Mouse (Mus musculus): ENCODE data around the gene Lpcat1. TPM values are rescaled to one million over a fixed set of nuclear protein-coding genes. Genes with fewer than 3 reads are reported as not detected.

Lpcat1 gene
- total RNA-seq, 4 experiments from 2014 or later, result 1.6 to 3.4 (median 2.6) TPM

DNA sequence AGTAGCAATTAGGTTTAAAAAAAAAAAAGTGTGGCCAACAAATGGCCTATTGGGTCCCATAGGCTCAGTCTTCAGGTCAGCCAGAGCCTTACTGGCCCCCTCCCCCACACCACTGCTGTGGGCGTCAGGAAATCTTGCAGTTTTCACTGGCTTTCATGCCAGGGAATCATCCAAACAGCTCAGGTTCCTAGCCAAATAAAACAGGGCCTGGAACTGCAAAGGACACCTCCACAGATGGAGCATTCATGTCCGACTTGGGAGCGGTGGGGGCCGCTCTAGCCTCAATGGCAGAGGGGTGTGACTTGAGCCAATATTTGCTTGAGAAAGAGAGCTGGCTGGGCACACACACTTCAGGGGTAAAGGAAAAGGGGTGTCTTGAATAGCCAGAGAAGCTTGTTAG, 20.5 kb upstream of the Lpcat1 start:
- DNase-seq (ENCODE audit: low spot score in 2 of 2), result no peak

DNA sequence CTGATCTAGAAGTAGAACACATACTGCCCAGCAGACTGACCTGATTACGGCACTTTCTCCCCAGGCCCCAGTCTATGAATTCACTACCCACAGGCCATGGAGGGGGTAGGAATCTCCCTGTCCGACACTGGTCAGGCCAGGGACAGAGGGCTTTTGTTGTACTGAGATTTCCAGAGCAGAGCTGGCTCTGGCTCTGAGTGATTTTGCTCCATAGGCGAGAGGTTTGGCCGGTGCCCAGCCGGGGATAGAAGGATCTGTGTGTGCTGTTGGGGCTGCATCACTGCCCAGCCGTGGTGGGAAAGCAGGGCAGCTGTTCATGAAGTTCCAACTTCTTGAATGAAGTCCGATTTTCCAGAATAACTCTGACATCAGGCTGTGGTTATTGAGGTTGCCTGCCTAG, 20.1 kb upstream of the Lpcat1 start:
- no peak for DNase-seq (ENCODE audit: low spot score in 2 of 2)

DNA sequence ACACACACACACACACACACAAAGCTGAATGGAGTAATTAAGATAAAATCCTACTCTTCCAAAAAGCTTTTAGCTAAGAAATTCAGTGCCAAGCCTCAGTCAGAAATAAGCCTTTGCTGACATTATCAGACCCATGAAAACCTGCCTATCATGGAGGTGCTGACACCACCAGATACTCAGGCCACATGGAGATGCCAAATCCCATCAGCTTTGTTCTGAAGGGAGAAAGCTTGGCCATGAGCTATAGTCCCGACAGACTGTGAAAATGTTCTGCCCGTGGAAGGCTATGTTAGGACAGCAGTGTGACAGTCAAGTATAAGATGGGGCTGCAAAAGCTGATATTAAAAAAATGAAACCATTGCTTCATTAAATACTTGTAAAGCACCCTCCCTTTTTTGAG, 19.5 kb upstream of the Lpcat1 start:
- DNase-seq (ENCODE audit: low spot score in 2 of 2), result no peak

DNA sequence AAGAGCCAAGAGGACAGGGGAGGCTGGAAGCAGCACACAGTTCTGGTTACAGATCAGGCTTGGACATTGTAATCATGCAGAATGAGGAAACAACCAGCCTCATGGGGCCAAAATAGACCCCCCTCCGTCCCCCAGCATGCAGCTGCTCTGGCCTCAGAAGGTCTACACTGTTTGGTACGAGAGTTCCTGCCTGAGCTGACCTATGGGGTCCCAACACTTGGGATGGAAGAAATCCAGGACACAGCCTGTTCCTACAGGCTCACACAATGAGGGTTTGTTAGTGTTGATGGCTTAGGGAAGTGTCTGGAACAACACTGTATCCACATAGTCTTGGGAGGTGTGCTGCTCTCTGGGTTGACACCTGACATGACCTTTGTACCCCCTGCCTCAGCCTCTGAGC, 18.8 kb upstream of the Lpcat1 start:
- no peak for DNase-seq (ENCODE audit: low spot score in 2 of 2)

DNA sequence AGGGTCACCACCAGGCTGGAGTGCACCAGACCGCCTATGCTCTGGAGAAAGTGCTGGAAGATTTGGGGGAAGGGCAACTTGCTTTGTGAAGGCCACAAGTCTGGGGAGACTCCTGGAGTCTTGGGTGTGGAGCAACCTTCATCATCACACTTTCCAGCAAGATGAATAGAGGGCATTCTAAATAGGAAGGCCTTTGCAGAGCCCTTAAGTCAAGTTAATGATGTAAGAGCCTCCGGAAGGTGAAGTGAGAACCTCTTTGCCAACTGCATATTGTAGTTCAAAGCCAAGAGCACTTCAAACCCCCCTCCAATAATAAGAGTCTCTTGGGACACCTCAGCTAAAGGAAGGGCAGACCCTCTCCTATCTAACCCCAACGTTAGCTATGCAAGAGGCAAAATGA, 18.3 kb upstream of the Lpcat1 start:
- DNase-seq (ENCODE audit: low spot score in 2 of 2), result no peak

DNA sequence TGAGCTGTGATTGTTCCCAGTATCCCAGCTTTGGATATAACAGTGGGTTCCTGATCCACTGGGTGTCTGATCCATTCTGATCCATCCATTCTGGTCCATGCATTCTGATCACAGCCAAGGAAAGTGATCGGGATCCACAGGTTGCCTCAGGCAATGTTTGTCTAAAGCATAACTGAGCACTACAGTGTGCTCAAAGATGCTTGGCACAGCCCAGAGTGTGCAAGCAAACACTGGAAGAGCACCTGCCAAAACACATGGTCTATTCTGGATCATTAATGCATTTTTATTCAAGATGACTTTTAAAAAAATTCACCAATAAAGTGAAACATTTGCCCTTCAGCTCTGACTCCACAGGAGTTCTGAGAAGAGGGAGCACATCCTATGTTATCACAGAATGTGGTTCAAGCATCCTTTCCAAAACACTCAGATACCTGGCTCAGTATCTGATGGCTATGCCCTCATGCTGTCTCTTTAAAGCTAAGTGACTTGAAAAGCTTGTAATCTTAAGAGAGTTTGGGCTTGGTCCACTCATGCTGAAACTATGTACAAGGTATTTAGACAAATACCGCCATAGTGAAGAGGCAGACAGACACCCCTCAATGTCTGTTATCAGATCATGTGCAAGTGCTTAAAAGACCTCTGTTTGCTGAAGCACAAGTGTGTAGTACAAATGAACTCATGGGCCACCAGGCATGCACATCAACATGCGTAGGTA, 13.3 kb upstream of the Lpcat1 start:
- no peak for DNase-seq (ENCODE audit: low spot score in 2 of 2)

DNA sequence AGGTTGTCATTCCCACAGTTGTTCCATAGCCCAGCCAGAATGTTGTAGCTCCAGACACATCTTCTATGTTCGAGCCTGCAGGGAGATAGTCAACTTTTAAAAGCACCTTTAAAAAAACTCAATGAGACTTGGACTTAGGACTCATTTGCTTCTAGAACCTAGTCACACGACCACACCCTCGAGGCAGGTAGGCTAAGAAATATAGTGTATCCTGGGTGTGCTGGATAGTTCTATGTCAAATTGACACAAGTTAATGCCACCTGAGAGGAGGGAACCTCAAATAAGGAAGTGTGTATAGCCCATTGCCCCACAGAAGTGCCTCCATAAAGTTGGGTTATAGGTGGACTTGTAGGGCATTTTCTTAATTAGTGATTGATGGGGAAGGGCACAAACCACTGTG, 11.7 kb upstream of the Lpcat1 start:
- no peak for DNase-seq (ENCODE audit: low spot score in 2 of 2)

DNA sequence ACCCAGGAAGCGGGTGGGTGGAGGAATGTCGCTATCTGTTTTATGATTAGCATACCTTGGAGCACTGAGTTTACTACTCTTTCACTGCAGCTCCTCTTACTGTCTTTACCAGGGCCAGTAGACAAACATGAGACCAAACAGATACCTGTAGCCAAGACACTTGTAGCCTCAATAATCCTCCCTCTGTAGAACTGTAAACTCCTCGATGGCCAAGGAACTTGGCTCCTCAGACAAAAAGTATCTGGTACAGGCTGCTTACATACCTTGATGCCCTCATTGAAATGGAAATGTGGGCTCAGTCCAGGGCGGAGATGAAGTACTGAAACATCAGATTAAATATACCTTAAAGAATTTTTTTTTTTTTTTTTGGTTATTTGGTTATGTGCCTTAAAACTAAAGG, 9.7 kb upstream of the Lpcat1 start:
- DNase-seq (ENCODE audit: low spot score in 2 of 2), result no peak

DNA sequence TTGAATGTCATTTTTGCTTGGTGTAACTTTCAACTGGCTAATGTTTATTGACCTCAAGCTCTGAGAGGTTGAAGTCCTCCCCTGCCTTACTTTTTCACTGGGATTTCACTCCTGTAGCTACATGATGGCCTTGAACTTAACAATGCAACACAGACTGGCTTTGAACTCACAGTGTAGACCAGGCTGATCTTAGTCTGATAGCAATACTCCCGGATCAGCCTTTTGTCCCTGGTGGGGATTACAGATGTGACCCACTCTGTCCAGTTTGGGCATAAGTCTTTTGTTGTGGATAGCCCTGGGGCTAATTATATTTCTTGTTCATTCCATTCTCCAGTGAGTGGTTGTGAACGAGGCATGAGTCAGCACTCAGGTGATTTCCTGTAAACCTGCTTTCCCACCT, 9.3 kb upstream of the Lpcat1 start:
- no peak for DNase-seq (ENCODE audit: low spot score in 2 of 2)

DNA sequence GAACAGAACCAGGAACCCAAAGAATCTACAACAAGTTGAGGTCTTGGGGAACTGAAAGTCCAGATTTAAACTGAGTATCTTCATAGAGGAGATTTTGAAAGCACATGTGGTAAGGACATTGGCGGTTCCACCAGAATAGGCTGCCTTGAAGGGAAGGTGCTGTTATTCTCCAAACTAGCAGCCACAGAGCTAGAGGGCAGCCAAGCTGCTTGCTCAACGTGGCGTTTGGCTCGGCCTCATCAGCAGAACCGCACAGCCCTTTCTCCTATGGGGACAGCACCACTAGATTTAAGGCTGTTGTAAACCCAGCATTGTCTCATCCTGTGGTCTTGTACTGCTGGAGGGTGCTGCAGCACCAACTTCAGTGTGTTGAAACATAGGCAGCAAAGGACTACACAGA, 8.3 kb upstream of the Lpcat1 start:
- no peak for DNase-seq (ENCODE audit: low spot score in 2 of 2)

DNA sequence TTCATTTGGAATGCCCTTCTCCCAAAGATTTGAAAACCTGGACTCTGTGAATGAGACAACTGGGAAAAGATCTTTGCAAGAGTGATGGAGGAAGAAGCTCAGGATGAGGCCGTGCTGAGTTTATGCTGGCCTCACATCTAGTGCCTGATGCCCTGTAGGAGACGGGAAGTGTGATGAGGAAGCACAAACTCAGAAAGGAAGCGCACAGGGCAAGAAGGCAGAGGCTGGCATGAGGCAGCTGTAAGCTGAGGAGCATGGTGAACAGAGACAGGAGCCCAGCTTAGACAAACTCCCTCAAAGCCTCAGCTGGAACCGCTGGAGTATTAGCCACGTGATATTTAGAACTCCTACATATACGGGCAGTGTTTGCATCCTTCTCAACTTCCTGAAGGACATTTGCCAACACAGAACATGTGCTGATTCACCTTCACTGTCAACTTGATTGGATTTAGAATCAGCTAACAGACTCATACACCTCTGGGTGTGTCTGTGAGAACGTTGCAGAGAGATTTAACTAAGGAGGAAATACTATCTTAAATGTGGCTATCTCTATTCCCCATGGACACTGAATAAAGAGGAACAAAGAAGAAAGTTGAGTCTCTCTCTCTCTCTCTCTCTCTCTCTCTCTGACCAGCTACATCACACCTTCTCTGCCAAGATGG, 7.7 kb upstream of the Lpcat1 start:
- no peak for DNase-seq (ENCODE audit: low spot score in 2 of 2)

DNA sequence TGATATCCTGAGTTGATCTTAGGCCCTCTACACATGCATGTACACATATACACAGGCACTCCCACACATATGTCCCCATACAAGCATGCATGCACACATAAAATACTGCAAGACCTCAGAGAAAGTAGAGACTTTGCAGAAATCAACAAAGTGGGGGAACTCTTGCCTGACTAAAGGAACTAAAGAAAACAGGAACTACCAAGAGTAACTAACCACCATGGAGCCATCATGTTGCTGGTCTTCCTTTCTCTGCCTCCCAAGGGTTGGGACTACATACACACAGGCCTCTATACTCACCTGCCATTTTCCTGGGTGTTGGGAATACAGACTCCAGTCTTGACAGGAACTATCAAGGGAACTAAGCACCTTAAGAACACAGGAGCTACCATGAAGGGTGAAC, 5.4 kb upstream of the Lpcat1 start:
- DNase-seq (ENCODE audit: low spot score in 2 of 2), result no peak

DNA sequence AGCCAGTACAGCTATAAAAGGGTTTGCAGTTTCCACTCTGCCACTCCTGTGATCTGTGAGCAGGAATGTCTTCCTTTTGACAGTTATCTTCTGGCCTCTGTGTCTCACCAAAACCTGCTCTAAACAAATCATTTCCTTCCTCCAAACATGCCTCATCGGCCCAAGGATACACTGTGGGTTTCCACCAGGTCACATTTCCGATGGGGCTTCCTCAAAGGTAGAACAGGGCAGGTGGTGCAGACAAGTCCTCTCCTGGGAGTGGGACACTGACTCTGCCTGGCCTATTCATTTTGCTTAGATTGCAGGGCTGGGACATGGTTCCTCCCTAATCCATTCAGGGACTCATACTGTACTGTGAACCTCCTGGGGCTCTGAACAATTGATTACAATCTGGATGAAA, 1.8 kb upstream of the Lpcat1 start:
- DNase-seq (ENCODE audit: low spot score in 2 of 2), result no peak

DNA sequence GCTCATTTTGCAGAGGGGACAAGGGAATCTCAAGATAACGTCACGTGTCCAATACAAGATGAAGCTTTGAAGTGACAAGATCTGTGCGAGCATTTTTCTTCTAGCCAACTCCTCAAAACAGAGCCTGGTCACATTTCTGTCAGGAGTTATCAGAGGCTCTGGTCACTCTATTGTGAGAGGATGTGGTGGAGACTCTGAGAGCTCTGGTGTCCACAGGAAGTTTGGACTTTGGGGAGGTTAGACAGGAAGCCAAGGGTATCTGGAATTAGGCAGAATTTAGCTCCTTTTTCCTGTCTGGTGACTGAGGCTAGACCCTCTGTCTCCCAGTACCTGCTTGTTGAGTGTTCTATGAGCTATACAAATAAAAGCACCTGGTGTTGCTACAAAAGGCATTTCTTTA, 586 bp upstream of the Lpcat1 start:
- DNase-seq (ENCODE audit: low spot score in 2 of 2), result no peak

DNA sequence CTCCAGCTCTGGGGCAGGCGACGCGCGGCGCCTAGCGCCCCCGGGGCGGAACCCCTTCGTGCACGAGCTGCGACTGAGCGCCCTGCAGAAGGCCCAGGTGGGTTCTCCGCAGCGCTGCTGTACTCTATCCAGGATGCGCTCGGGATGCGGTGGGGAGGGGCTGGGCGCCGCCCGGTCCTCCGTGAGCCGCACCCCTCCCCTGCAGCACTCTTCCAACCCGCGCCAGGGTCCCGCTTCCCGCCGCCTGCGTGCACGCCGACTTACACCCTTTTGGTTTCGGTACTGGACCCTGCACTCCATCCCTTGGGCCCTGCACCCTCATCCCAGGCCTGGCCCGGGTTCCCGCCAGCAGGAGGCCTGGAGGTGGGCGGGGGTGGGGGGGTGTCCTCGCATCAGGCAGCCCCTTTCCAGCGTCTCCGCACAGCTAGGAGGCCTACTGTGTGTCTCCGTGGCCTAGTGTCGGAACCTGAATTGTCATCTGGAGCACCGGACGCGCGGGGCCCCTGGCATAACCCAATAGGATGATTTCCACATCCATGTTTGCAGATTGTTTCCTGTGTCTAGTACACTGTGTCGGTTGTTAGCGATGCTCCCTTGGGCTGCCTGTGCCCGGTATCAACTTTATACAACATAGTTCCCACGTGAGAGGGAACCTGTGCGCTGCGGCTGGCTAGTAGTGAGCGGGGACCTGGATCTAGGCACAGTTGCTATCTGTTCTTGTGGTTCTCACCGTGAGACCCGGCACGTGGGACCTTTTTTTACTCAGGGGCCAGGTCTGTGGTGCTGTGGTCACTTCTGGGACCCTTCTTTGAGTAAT, 632 bp downstream of the Lpcat1 start:
- peak in 1 of 2 experiments; percentile 17 for DNase-seq (ENCODE audit: low spot score in 2 of 2)

DNA sequence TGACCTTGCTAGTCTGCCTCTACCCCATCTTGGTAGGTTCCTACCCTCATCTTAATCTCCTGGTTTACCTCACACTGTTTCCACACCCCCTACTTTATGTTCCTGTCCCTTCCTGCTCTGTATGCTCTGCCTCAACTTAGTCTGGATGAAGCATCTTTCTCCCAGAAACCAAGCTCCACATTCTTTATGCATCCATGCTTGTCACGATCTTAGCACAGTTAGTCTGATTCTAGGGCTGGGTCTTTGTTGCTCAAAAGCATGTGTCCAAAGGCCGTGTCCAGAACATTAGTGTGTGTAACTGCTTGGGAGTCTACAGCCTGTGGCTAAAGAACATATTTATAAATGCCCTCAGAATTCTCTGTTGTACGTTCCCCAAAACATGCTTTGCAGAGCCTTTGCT, 1.8 kb downstream of the Lpcat1 start:
- no peak for DNase-seq (ENCODE audit: low spot score in 2 of 2)

DNA sequence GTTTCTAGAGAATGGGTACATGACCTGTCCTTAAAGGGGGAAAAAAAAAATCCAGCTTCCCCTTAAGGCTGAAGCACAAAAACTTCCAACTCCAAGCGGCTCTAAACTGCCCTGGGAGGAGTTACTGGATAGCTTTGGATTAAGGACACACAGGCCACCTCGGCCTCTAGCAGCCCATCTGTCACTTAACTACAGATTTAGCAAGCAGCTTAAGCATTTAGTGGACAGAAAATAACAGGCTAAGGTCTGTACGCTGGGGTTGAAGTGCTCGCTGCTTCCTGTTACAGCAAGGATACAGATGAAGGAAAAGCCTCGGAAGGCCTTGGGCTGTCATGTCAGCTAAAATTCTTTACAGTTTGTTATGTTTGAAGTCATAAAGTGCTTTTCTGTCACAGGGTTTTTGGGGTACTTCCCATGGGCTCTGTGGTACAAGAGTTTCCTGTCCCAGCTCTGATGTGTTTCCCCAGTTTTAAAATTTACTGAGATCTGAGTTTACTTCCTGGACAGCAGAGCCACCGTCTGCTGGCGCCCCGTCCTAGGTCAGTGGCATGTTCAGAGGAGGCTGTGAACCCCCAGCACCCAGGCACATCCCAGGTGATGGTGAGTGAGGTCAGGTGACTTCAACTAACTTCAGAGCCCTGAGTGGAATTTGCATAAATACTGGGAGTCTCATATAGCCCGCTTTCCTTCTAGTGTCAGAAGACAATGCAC, 2.4 kb downstream of the Lpcat1 start:
- no peak for DNase-seq (ENCODE audit: low spot score in 2 of 2)

DNA sequence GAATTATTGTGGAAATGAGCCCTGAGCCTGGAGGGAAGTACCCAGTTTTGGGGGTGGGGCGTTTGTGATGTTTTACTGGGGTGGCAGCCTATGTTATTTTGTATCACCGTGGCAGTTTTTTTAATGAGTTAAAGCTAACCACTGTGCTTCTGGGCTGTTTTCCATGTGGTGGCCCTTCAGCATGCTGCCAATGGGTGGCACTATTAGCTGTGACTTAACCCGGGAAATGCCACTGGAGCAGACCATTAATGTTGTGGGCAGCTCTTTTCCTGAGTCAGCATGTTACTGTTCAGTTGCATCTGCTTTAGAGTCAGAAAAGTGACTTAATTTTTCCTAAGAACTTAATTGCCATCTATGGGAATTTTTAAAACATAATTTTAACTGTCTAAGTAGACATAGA, 5.5 kb downstream of the Lpcat1 start:
- DNase-seq (ENCODE audit: low spot score in 2 of 2), result no peak

DNA sequence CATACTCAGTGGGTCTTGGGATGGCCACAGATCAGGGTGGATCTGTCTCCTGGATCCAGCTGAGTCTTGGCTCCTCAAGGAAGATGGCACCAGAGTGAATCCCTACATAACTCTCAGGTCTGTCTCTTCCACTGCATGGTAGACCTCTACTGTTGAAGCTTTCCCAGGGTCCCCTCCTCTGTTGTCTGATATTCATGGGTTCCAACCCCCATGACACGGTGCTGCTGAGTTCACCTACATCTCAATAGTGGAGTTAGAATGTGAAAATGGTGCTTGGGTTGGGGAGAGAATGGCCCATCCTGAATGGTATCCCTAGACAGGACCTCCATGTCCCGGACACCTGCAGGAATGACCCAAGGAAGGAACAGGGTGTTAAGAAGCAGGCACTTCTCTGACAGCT, 6.7 kb downstream of the Lpcat1 start:
- no peak for DNase-seq (ENCODE audit: low spot score in 2 of 2)

DNA sequence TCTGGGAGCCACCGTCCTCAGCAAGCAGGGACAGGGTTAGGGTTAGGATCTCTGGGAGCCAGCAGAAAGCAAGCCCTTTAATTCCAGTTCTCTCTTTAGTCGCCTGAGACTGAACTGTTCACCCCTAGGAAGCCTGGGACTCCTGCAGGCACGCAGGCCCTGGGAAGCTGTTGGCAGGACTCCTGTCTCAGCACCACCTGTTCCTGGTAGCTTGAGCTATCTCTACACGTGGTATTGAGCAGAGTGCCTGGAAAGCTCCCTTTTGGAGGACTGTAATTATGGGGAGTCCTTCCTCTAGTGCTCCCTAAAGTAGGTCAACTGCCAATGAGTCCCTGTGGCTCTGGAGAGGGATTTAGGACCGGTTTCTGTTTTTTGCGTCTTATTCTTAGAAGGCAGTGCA, 7.2 kb downstream of the Lpcat1 start:
- no peak for DNase-seq (ENCODE audit: low spot score in 2 of 2)

DNA sequence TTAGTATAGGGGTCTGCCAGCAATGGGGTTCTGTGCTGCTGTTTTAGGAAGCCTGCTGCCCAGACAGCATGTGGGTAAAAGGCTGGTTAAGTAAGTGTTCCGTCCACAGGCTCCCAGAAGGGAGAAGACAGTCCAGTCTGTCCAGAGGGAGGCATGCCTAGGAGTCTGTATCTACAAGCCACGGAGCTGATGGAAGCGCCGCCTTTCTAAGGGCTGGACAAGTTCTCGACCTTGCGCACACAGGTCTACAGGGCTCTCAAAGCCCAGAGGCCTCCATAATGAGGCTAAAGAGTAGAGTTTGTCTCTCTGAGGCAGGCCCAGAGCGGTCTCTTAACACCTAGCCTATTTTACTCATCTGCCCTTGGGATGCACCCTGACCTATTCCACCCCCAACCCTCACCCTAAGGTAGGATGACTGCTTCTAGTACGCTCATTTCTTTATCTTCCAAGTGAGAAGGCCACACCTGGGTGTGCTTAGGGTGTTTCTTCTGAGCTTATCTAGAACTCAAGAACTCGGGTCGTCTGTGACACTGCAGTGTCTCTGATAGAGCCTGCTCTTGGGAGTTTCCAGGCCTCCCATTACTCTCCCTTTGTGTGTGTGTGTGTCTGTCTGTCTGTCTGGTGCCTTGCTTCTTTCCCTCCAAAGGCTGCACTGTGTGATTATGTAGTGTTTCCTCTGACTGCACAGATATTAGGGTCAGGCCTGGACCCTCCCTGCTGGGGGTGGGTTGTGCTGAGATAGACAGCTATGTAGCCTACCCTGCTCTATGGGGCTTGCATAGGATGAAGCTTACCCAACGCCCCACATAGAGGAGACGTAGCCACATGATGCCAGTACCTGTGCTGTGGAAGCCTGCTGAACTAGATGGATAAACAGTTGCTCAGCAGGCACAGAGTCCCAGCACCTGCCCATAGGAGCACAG, 8.3 kb downstream of the Lpcat1 start:
- DNase-seq (ENCODE audit: low spot score in 2 of 2), result no peak

Data from gastrocnemius, adult 8-10 months (tissue).